Mouse (Mus musculus): ENCODE measurements around the gene Gm44805. TPM values are rescaled to one million over a fixed set of nuclear protein-coding genes. Genes with fewer than 3 reads are reported as not detected.
A peak's percentile ranks its signal among the peaks of the same experiment; 100 is the strongest.

Gm44805 gene
- total RNA-seq, 2 experiments from 2014 or later = not detected

GRCm38 (mm10) chr7:19635074-19635827, 46.0 kb downstream of the Gm44805 start:
- no peak for ATAC-seq (replicated peaks; ENCODE audit: low FRiP score, low TSS enrichment, poor library complexity, severe bottlenecking)

- no peak for ATAC-seq (replicated peaks; ENCODE audit: low FRiP score, low TSS enrichment, poor library complexity, severe bottlenecking)
Observed at GRCm38 (mm10) chr7:19634591-19634990, 46.6 kb downstream of the Gm44805 start.

- ATAC-seq (replicated peaks; ENCODE audit: low FRiP score, low TSS enrichment, poor library complexity, severe bottlenecking) = no peak
Observed at GRCm38 (mm10) chr7:19633855-19634254, 47.4 kb downstream of the Gm44805 start.

GRCm38 (mm10) chr7:19633197-19633596, 48.0 kb downstream of the Gm44805 start:
- ATAC-seq (replicated peaks; ENCODE audit: low FRiP score, low TSS enrichment, poor library complexity, severe bottlenecking) = no peak

GRCm38 (mm10) chr7:19632720-19633119, 48.5 kb downstream of the Gm44805 start:
- peak; percentile 59 for ATAC-seq (replicated peaks; ENCODE audit: low FRiP score, low TSS enrichment, poor library complexity, severe bottlenecking)

- ATAC-seq (replicated peaks; ENCODE audit: low FRiP score, low TSS enrichment, poor library complexity, severe bottlenecking) = peak; percentile 6
Observed at GRCm38 (mm10) chr7:19632275-19632674, 48.9 kb downstream of the Gm44805 start.

- ATAC-seq (replicated peaks; ENCODE audit: low FRiP score, low TSS enrichment, poor library complexity, severe bottlenecking) = 0 out of 2 replicates have a peak, but pooled peaks have one; percentile 6
Observed at GRCm38 (mm10) chr7:19629361-19629734, 51.9 kb downstream of the Gm44805 start, which contains the start of gene Relb. TSS of gene Relb (minus strand) at chr7:19629438.

- peak; percentile 80 for ATAC-seq (replicated peaks; ENCODE audit: low FRiP score, low TSS enrichment, poor library complexity, severe bottlenecking)
Observed at GRCm38 (mm10) chr7:19628536-19629360, 52.5 kb downstream of the Gm44805 start.

- no peak for ATAC-seq (replicated peaks; ENCODE audit: low FRiP score, low TSS enrichment, poor library complexity, severe bottlenecking)
Observed at GRCm38 (mm10) chr7:19628192-19628535, 53.1 kb downstream of the Gm44805 start.

- no peak for ATAC-seq (replicated peaks; ENCODE audit: low FRiP score, low TSS enrichment, poor library complexity, severe bottlenecking)
Observed at GRCm38 (mm10) chr7:19627721-19628120, 53.5 kb downstream of the Gm44805 start.

GRCm38 (mm10) chr7:19623433-19623832, 57.8 kb downstream of the Gm44805 start:
- ATAC-seq (replicated peaks; ENCODE audit: low FRiP score, low TSS enrichment, poor library complexity, severe bottlenecking) = no peak

- ATAC-seq (replicated peaks; ENCODE audit: low FRiP score, low TSS enrichment, poor library complexity, severe bottlenecking) = no peak
Observed at GRCm38 (mm10) chr7:19622241-19622640, 59.0 kb downstream of the Gm44805 start.

Other genes with a start within 250 kb of the Gm44805 start
- gene Mark4, start 222.6 kb downstream of the Gm44805 start, total RNA-seq (2014; fragmentation: Nextera tagmentation) = 7.8 and 11.3 TPM in 2 replicates
- gene Mark4, start 222.6 kb downstream of the Gm44805 start, total RNA-seq (2017) = 3.0 and 3.1 TPM in 2 replicates
- 1.7 and 2.3 TPM in 2 replicates for gene Exoc3l2, start 218.1 kb downstream of the Gm44805 start, total RNA-seq (2014; fragmentation: Nextera tagmentation)
- 1.0 and 1.5 TPM in 2 replicates for gene Exoc3l2, start 218.1 kb downstream of the Gm44805 start, total RNA-seq (2017)
- gene Bloc1s3, start 173.1 kb downstream of the Gm44805 start, total RNA-seq (2014; fragmentation: Nextera tagmentation) = 3.4 and 3.6 TPM in 2 replicates
- 3.6 and 4.7 TPM in 2 replicates for gene Bloc1s3, start 173.1 kb downstream of the Gm44805 start, total RNA-seq (2017)
- 89.3 and 96.3 TPM in 2 replicates for gene Trappc6a, start 173.0 kb downstream of the Gm44805 start, total RNA-seq (2014; fragmentation: Nextera tagmentation)
- gene Trappc6a, start 173.0 kb downstream of the Gm44805 start, total RNA-seq (2017) = 22.6 and 23.6 TPM in 2 replicates
- gene Nkpd1, start 163.6 kb downstream of the Gm44805 start, total RNA-seq (2014; fragmentation: Nextera tagmentation) = 0.20 TPM in 1 of 2 replicates, not detected in the other
- not detected in 2 replicates for gene Nkpd1, start 163.6 kb downstream of the Gm44805 start, total RNA-seq (2017)
- gene Ppp1r37, start 118.3 kb downstream of the Gm44805 start, total RNA-seq (2014; fragmentation: Nextera tagmentation) = 27.7 and 37.2 TPM in 2 replicates
- 14.6 and 14.7 TPM in 2 replicates for gene Ppp1r37, start 118.3 kb downstream of the Gm44805 start, total RNA-seq (2017)
- 0.47 and 4.2 TPM in 2 replicates for gene Zfp296, start 104.1 kb downstream of the Gm44805 start, total RNA-seq (2014; fragmentation: Nextera tagmentation)
- 3.2 and 3.9 TPM in 2 replicates for gene Zfp296, start 104.1 kb downstream of the Gm44805 start, total RNA-seq (2017)
- gene Gemin7, start 103.8 kb downstream of the Gm44805 start, total RNA-seq (2014; fragmentation: Nextera tagmentation) = 60.3 and 70.0 TPM in 2 replicates
- gene Gemin7, start 103.8 kb downstream of the Gm44805 start, total RNA-seq (2017) = 24.1 and 25.1 TPM in 2 replicates
- 44.9 and 53.1 TPM in 2 replicates for gene Clasrp, start 76.9 kb downstream of the Gm44805 start, total RNA-seq (2014; fragmentation: Nextera tagmentation)
- gene Clasrp, start 76.9 kb downstream of the Gm44805 start, total RNA-seq (2017) = 33.9 and 48.3 TPM in 2 replicates
- gene Relb, start 52.0 kb downstream of the Gm44805 start, total RNA-seq (2014; fragmentation: Nextera tagmentation) = 3.8 TPM in 1 of 2 replicates, not detected in the other
- 0.47 and 0.69 TPM in 2 replicates for gene Relb, start 52.0 kb downstream of the Gm44805 start, total RNA-seq (2017)
- 45.9 and 70.1 TPM in 2 replicates for gene Clptm1, start 16.4 kb downstream of the Gm44805 start, total RNA-seq (2014; fragmentation: Nextera tagmentation)
- gene Clptm1, start 16.4 kb downstream of the Gm44805 start, total RNA-seq (2017) = 31.1 and 37.3 TPM in 2 replicates
- gene Apoc2, start 3.5 kb downstream of the Gm44805 start, total RNA-seq (2014; fragmentation: Nextera tagmentation) = not detected in 2 replicates
- not detected in 2 replicates for gene Apoc2, start 3.5 kb downstream of the Gm44805 start, total RNA-seq (2017)
- not detected in 2 replicates for gene Apoc4, start 56 bp upstream of the Gm44805 start, total RNA-seq (2014; fragmentation: Nextera tagmentation)
- not detected in 2 replicates for gene Apoc4, start 56 bp upstream of the Gm44805 start, total RNA-seq (2017)
- 2.3 and 3.6 TPM in 2 replicates for gene Apoc1, start 11.2 kb upstream of the Gm44805 start, total RNA-seq (2014; fragmentation: Nextera tagmentation)
- gene Apoc1, start 11.2 kb upstream of the Gm44805 start, total RNA-seq (2017) = 15.4 TPM in 1 of 2 replicates, not detected in the other
- 113 and 140 TPM in 2 replicates for gene Apoe, start 17.8 kb upstream of the Gm44805 start, total RNA-seq (2014; fragmentation: Nextera tagmentation)
- gene Apoe, start 17.8 kb upstream of the Gm44805 start, total RNA-seq (2017) = 556 and 867 TPM in 2 replicates
- 111 and 140 TPM in 2 replicates for gene Tomm40, start 34.0 kb upstream of the Gm44805 start, total RNA-seq (2014; fragmentation: Nextera tagmentation)
- 44.6 and 64.9 TPM in 2 replicates for gene Tomm40, start 34.0 kb upstream of the Gm44805 start, total RNA-seq (2017)
- gene Nectin2, start 69.1 kb upstream of the Gm44805 start, total RNA-seq (2014; fragmentation: Nextera tagmentation) = 2.2 and 6.0 TPM in 2 replicates
- 3.9 and 12.3 TPM in 2 replicates for gene Nectin2, start 69.1 kb upstream of the Gm44805 start, total RNA-seq (2017)
- gene Bcam, start 89.6 kb upstream of the Gm44805 start, total RNA-seq (2014; fragmentation: Nextera tagmentation) = 5.3 TPM in 1 of 2 replicates, not detected in the other
- gene Bcam, start 89.6 kb upstream of the Gm44805 start, total RNA-seq (2017) = 0.08 TPM in 1 of 2 replicates, not detected in the other
- not detected in 2 replicates for gene Cblc, start 115.4 kb upstream of the Gm44805 start, total RNA-seq (2014; fragmentation: Nextera tagmentation)
- gene Cblc, start 115.4 kb upstream of the Gm44805 start, total RNA-seq (2017) = not detected in 2 replicates
- gene Bcl3, start 141.3 kb upstream of the Gm44805 start, total RNA-seq (2014; fragmentation: Nextera tagmentation) = 3.3 TPM in 1 of 2 replicates, not detected in the other
- 0.34 TPM in 1 of 2 replicates, not detected in the other for gene Bcl3, start 141.3 kb upstream of the Gm44805 start, total RNA-seq (2017)
- not detected in 2 replicates for gene Gm19345, start 170.6 kb upstream of the Gm44805 start, total RNA-seq (2014; fragmentation: Nextera tagmentation)
- not detected in 2 replicates for gene Gm19345, start 170.6 kb upstream of the Gm44805 start, total RNA-seq (2017)
- gene Ceacam16, start 179.9 kb upstream of the Gm44805 start, total RNA-seq (2014; fragmentation: Nextera tagmentation) = not detected in 2 replicates
- not detected in 2 replicates for gene Ceacam16, start 179.9 kb upstream of the Gm44805 start, total RNA-seq (2017)
- not detected in 2 replicates for gene Ceacam19, start 206.5 kb upstream of the Gm44805 start, total RNA-seq (2014; fragmentation: Nextera tagmentation)
- not detected in 2 replicates for gene Ceacam19, start 206.5 kb upstream of the Gm44805 start, total RNA-seq (2017)
- gene Pvr, start 239.7 kb upstream of the Gm44805 start, total RNA-seq (2014; fragmentation: Nextera tagmentation) = 1.3 and 6.4 TPM in 2 replicates
- 0.85 and 0.91 TPM in 2 replicates for gene Pvr, start 239.7 kb upstream of the Gm44805 start, total RNA-seq (2017)

All from megakaryocyte-erythroid progenitor cell, adult 5-6 weeks (primary cell).